Mouse (Mus musculus) E14TG2a.4 (cell line): ENCODE measurements around the gene Car14.

ENCODE experiments used
- CTCF ChIP-seq: conservative IDR thresholded peaks from 2 replicates; pipeline ENCODE4 v1.5.1; 2014; ENCODE audit warnings: low read length
- NANOG ChIP-seq: IDR thresholded peaks from 2 replicates; pipeline ENCODE4 v1.6.1; 2014; ENCODE audit warnings: borderline replicate concordance, low read length, mixed read lengths
- POU5F1 ChIP-seq: IDR thresholded peaks from 2 replicates; pipeline ENCODE4 v1.6.1; 2014; ENCODE audit warnings: low read length, borderline replicate concordance

GRCm38 (mm10) chr3:95916760-95917159 lies 12.3 kb upstream of the Car14 start:
- TF ChIP-seq CTCF (no peak), NANOG (no peak), POU5F1 (no peak)
